Mouse (Mus musculus) liver, adult 2 months (tissue): Measurements from ENCODE around the gene Htr2a. TPM values are rescaled to one million over a fixed set of nuclear protein-coding genes. Genes with fewer than 3 reads are reported as not detected.

Experiments
- DNase-seq: peaks from one replicate; pipeline ENCODE4 v3.0.0-alpha.2; 2011; ENCODE audit warnings: low read depth, low spot score; ENCODE audit errors: extremely low read depth
- H3K27ac ChIP-seq: fragments of 200-500 bp; replicated peaks from 2 replicates; pipeline ENCODE4 v1.5.1; 2012; ENCODE audit warnings: low read depth, mild to moderate bottlenecking, control low read depth, inconsistent platforms, low read length; ENCODE audit not compliant: insufficient read depth
- H3K27me3 ChIP-seq: fragments of 200-500 bp; 2 replicates; pipeline ENCODE4 v1.6.1; 2012; ENCODE audit warnings: mild to moderate bottlenecking, moderate library complexity, low read length, inconsistent platforms; ENCODE audit not compliant: control insufficient read depth, insufficient read depth
- H3K36me3 ChIP-seq: fragments of 200-500 bp; 2 replicates; pipeline ENCODE4 v1.6.1; 2012; ENCODE audit warnings: low read length, inconsistent platforms; ENCODE audit not compliant: control insufficient read depth, insufficient read depth
- H3K4me1 ChIP-seq: fragments of 200-500 bp; 2 replicates; pipeline ENCODE4 v1.6.1; 2011; ENCODE audit warnings: low read length; ENCODE audit not compliant: control insufficient read depth, insufficient read depth
- H3K4me3 ChIP-seq: fragments of 200-500 bp; 2 replicates; pipeline ENCODE4 v1.5.1; 2011; ENCODE audit warnings: low read depth, mild to moderate bottlenecking, control low read depth, low read length, moderate library complexity; ENCODE audit not compliant: insufficient read depth
- H3K79me2 ChIP-seq: fragments of 200-500 bp; 2 replicates; pipeline ENCODE4 v1.6.1; 2012; ENCODE audit warnings: inconsistent platforms, mild to moderate bottlenecking, low read length, moderate library complexity; ENCODE audit not compliant: control insufficient read depth, insufficient read depth
- H3K9ac ChIP-seq: fragments of 200-500 bp; 2 replicates; pipeline ENCODE4 v1.6.1; 2012; ENCODE audit warnings: low read depth, mild to moderate bottlenecking, control low read depth, inconsistent platforms, low read length
- CTCF ChIP-seq: fragments of 200-500 bp; IDR thresholded peaks from 2 replicates; pipeline ENCODE4 v1.5.1; 2011; ENCODE audit warnings: low read depth, low read length, control low read depth
- POLR2A ChIP-seq: fragments of 200-500 bp; IDR thresholded peaks from 2 replicates; pipeline ENCODE4 v1.6.1; 2011; ENCODE audit warnings: low read length, control low read depth; ENCODE audit not compliant: insufficient read depth; ENCODE audit errors: extremely low read depth
- WGBS: fragments of 180-500 bp; shearing (Covaris S2); methylation state at CpG from one replicate; pipeline ENCODE4 v1.1.7; 2018; 5-methylcytosine and 5-hydroxymethylcytosine counted together
- polyA plus RNA-seq: library from polyadenylated mRNA; depleted of rRNA; stranded (reverse); fragments of >200 nt; gene quantifications from 2 replicates; pipeline ENCODE4 v1.2.3, GENCODE M21; 2012
- total RNA-seq: library from RNA; depleted of rRNA; stranded (reverse); fragments of >200 nt; gene quantifications from 2 replicates; pipeline ENCODE4 v1.2.3, GENCODE M21; 2014

Gene Htr2a
- total and polyA plus RNA-seq, 2 experiments: under 0.01 TPM; not detected in 1

DNA sequence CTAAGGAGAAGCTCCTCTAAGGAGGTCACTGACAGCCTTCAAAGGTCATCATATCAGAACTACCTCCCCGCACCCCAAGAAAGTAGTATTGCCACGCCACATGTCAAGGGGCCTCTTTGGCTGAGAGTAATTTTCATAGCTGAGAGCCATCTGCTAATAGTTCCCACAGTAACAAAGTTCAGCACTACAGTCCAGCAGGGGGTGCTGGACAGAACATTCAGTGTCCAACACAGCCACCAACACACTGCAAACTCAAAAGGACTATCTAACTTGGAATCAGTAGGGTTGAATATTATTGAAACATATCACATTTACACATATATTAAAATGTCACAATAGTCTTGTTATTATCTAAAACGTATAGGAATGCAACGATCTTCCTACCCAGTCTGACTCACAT, 2.6 kb upstream of the Htr2a start:
- no peaks in the 10 kb centered on the region for H3K36me3 ChIP-seq
- peaks cover 7% of the 10 kb centered on the region; the same call in 1 of the 2 replicates for H3K27me3 ChIP-seq
- no peaks in the 10 kb centered on the region for H3K79me2 ChIP-seq
- no peak overlapping the region for H3K9ac ChIP-seq
- H3K27ac ChIP-seq: no peak overlapping the region
- no peak for DNase-seq
- WGBS: 80% methylated on average over 4 of the region's 4 CpGs
- TF ChIP-seq POLR2A (no peak), CTCF (no peak)
- no peak overlapping the region for H3K4me3 ChIP-seq
- no peaks in the 10 kb centered on the region for H3K4me1 ChIP-seq

- H3K9ac ChIP-seq: no peak overlapping the region
These were observed 1.1 kb downstream of the Htr2a start for GRCm38 (mm10) chr14:74641668-74642230.

GRCm38 (mm10) chr14:74643296-74643695, 2.7 kb downstream of the Htr2a start:
- Histone ChIP-seq H3K27me3 (peaks cover 7% of the 10 kb centered on the region; the same call in 1 of the 2 replicates), H3K4me1 (peaks cover 2% of the 10 kb centered on the region; the same call in 1 of the 2 replicates), H3K27ac (no peak overlapping the region), H3K79me2 (no peaks in the 10 kb centered on the region), H3K9ac (no peak overlapping the region), H3K36me3 (no peaks in the 10 kb centered on the region), H3K4me3 (no peak overlapping the region)
- peak; percentile 33 for DNase-seq
- TF ChIP-seq CTCF (peak; percentile 96), POLR2A (no peak)
- 0% methylated on average over 4 of the region's 4 CpGs for WGBS

More at GRCm38 (mm10) chr14:74641668-74642230, 1.1 kb downstream of the Htr2a start:
- Histone ChIP-seq H3K27ac (no peak overlapping the region), H3K27me3 (peaks cover 7% of the 10 kb centered on the region; the same call in 1 of the 2 replicates), H3K4me1 (peaks cover 2% of the 10 kb centered on the region; the same call in 1 of the 2 replicates), H3K4me3 (no peak overlapping the region), H3K79me2 (no peaks in the 10 kb centered on the region), H3K36me3 (no peaks in the 10 kb centered on the region)
- TF ChIP-seq POLR2A: no peak
- no peak for TF ChIP-seq CTCF
- WGBS: 32% methylated on average over 17 of the region's 17 CpGs
- no peak for DNase-seq

DNA sequence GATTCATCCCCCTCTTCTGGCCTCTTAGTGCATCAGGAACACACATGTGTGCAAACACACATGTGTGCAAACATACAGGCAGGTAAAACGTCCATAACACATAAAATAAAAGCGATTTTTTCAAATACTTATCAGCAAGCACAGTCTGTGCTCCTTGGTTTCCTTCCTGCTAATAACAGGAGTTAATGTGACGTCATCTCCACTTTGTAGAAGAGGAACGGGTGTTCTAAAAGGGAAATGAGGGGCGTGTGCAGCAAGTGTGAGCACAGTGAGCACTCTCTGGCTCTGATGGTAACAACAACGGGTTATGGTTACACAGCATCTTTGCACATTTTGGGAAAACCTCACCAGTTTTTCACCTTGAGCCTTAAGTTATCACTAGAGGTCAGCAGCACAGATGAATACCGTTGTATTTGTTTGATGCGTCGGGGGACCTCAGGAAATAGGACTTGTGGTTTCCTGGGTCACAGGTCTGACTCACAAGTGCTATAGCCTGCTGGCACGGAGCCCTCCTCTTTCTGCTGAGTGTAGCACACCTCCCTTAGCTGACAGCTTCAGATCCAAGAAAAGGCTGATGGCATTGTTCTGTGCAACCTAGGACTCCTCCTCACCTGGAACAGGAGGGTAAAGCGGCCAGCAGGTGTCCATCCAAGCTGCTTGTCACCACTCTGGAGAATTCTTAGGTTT, 5.6 kb downstream of the Htr2a start:
- peaks cover 3% of the 10 kb centered on the region; the same call in 1 of the 2 replicates for H3K27me3 ChIP-seq
- no peak overlapping the region for H3K9ac ChIP-seq
- H3K27ac ChIP-seq: no peak overlapping the region
- no peaks in the 10 kb centered on the region for H3K36me3 ChIP-seq
- WGBS: 61% methylated on average over 11 of the region's 11 CpGs
- H3K4me3 ChIP-seq: no peak overlapping the region
- no peaks in the 10 kb centered on the region for H3K79me2 ChIP-seq
- H3K4me1 ChIP-seq: peaks cover 2% of the 10 kb centered on the region
- TF ChIP-seq POLR2A: no peak
- no peak for TF ChIP-seq CTCF
- DNase-seq: no peak

- Histone ChIP-seq H3K36me3 (no peaks in the 10 kb centered on the region), H3K27me3 (no peaks in the 10 kb centered on the region), H3K79me2 (no peaks in the 10 kb centered on the region), H3K4me1 (peaks cover 2% of the 10 kb centered on the region), H3K27ac (no peak overlapping the region), H3K4me3 (no peak overlapping the region), H3K9ac (no peak overlapping the region)
- TF ChIP-seq CTCF (no peak), POLR2A (no peak)
- WGBS: 36% methylated on average over 6 of the region's 6 CpGs
- DNase-seq: peak; percentile 95
These were observed 9.4 kb downstream of the Htr2a start for GRCm38 (mm10) chr14:74650001-74650400.

DNA sequence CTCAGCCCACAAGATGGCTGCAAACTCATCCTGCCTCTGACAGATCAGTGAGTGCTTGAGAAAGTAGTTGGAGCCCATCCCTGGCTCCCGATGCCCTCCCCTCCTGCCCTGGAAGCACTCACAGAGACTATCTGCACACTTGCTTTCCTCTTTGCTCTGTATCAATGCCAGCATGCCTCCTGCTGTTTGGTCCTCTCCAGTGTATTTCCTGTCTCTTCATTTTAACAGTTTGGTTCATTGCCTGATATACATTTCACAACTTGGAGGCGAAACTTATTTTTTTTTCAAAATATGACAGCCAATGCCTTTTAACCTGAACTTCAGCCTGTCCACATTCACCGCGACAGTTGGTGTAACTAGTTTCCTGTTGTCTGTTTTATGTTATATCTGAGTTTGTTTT, 11.0 kb downstream of the Htr2a start:
- Histone ChIP-seq H3K4me3 (no peak overlapping the region), H3K27ac (no peak overlapping the region), H3K27me3 (no peaks in the 10 kb centered on the region), H3K9ac (no peak overlapping the region; the same call in 1 of the 2 replicates), H3K79me2 (no peaks in the 10 kb centered on the region), H3K4me1 (no peaks in the 10 kb centered on the region; the same call in none of the 2 replicates), H3K36me3 (no peaks in the 10 kb centered on the region)
- 68% methylated on average over 4 of the region's 4 CpGs for WGBS
- no peak for DNase-seq
- TF ChIP-seq CTCF: no peak
- TF ChIP-seq POLR2A: no peak
